Comparison of ENCODE assay signal across 8 mouse cellular contexts in the genomic region with DNA sequence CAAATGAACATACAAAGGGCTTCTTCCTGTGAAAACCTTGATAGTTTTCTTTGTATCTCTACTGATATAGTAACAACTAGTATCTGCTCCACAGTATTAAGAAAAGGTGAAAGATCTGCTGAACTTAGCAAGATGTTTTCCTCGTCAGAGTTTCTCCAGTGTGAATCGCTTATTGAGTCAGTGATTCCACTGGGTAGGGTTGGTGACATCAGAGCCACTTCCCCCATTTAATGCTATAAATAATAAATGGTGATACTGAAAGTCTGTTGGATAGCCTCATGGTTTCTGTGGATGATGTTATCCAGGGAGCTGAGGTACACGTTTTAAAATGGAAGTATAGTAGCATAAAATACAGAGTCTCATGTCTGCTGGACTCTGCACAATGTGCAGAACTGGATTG. TPM values are rescaled to one million over a fixed set of nuclear protein-coding genes. Genes with fewer than 3 reads are reported as not detected.
DNase-seq lines count a peak whose midpoint lies in the region; ATAC-seq and TF ChIP-seq lines count a peak whose summit lies in the region.

No protein-coding gene starts in this region.

- H3K27ac ChIP-seq in lung, embryonic 14.5 days (ENCODE audit: low read depth) = peak overlapping the region; percentile 99; the same call in 1 of the 2 replicates
- no peak overlapping the region for H3K27ac ChIP-seq in cortical plate, adult 2 months (ENCODE audit: insufficient read depth, low read length)
- H3K27ac ChIP-seq in intestine, embryonic 16.5 days (ENCODE audit: low read length) = peak overlapping the region; percentile 99
- peak overlapping the region; percentile 97; the same call in 1 of the 2 replicates for H3K27ac ChIP-seq in neural tube, embryonic 14.5 days (ENCODE audit: low read depth, low read length)

- H3K9me3 ChIP-seq in lung, embryonic 14.5 days (ENCODE audit: low read depth, low read length) = no peaks in the 10 kb centered on the region
- no peaks in the 10 kb centered on the region for H3K9me3 ChIP-seq in intestine, embryonic 16.5 days (ENCODE audit: control insufficient read depth, low read length)
- H3K9me3 ChIP-seq in neural tube, embryonic 14.5 days (ENCODE audit: control insufficient read depth, low read length) = no peaks in the 10 kb centered on the region

- no peaks in the 10 kb centered on the region for H3K36me3 ChIP-seq in lung, embryonic 14.5 days (ENCODE audit: insufficient read depth)
- H3K36me3 ChIP-seq in intestine, embryonic 16.5 days (ENCODE audit: control insufficient read depth, insufficient read depth, low read length) = no peaks in the 10 kb centered on the region
- H3K36me3 ChIP-seq in neural tube, embryonic 14.5 days (ENCODE audit: control insufficient read depth, insufficient read depth, low read length) = no peaks in the 10 kb centered on the region

- WGBS in lung, embryonic 14.5 days = 27% methylated on average over 3 of the region's 3 CpGs
- WGBS in intestine, embryonic 16.5 days = 21% methylated on average over 3 of the region's 3 CpGs
- 46% methylated on average over 3 of the region's 3 CpGs for WGBS in neural tube, embryonic 14.5 days

- no peak for TF ChIP-seq POLR2A in cortical plate, adult 2 months (IDR thresholded peaks at IDR 0.05; ENCODE audit: extremely low read depth, insufficient read depth, low read length)

- peak overlapping the region; percentile 89 for H3K4me2 ChIP-seq in lung, embryonic 14.5 days
- H3K4me2 ChIP-seq in intestine, embryonic 16.5 days (ENCODE audit: low read depth, low read length) = peak overlapping the region; percentile 79
- H3K4me2 ChIP-seq in neural tube, embryonic 14.5 days (ENCODE audit: low read depth, low read length) = peak overlapping the region; percentile 81

- peaks cover 7% of the 10 kb centered on the region; the same call in 1 of the 2 replicates for H3K4me1 ChIP-seq in lung, embryonic 14.5 days (ENCODE audit: insufficient read depth)
- H3K4me1 ChIP-seq in cortical plate, adult 2 months (ENCODE audit: control insufficient read depth, insufficient read depth, low read length) = peaks cover 2% of the 10 kb centered on the region; the same call in 1 of the 2 replicates
- peaks cover 32% of the 10 kb centered on the region for H3K4me1 ChIP-seq in intestine, embryonic 16.5 days (ENCODE audit: control insufficient read depth, insufficient read depth, low read length)
- H3K4me1 ChIP-seq in neural tube, embryonic 14.5 days (ENCODE audit: control insufficient read depth, insufficient read depth, low read length) = peaks cover 19% of the 10 kb centered on the region; the same call in 1 of the 2 replicates

- ATAC-seq in lung, embryonic 14.5 days (ENCODE audit: insufficient read depth) = no peak
- ATAC-seq in intestine, embryonic 16.5 days = no peak
- no peak for ATAC-seq in neural tube, embryonic 14.5 days (ENCODE audit: low read depth)

- H3K27me3 ChIP-seq in lung, embryonic 14.5 days (ENCODE audit: insufficient read depth, low read length) = no peaks in the 10 kb centered on the region
- H3K27me3 ChIP-seq in intestine, embryonic 16.5 days (replicated peaks; ENCODE audit: control insufficient read depth, insufficient read depth, low read length) = no peaks in the 10 kb centered on the region
- H3K27me3 ChIP-seq in neural tube, embryonic 14.5 days (ENCODE audit: control insufficient read depth, insufficient read depth, low read length) = no peaks in the 10 kb centered on the region

- peak overlapping the region; percentile 93 for H3K4me3 ChIP-seq in lung, embryonic 14.5 days (ENCODE audit: low read depth, low read length)
- H3K4me3 ChIP-seq in cortical plate, adult 2 months (ENCODE audit: insufficient read depth, low read length) = peak overlapping the region; percentile 45
- H3K4me3 ChIP-seq in intestine, embryonic 16.5 days (ENCODE audit: low read length) = peak overlapping the region; percentile 97
- peak overlapping the region; percentile 90 for H3K4me3 ChIP-seq in neural tube, embryonic 14.5 days (ENCODE audit: low read depth, low read length)

- no peak for TF ChIP-seq CTCF in lung, embryonic 14.5 days (IDR thresholded peaks at IDR 0.05; ENCODE audit: low read depth)
- no peak for TF ChIP-seq CTCF in cortical plate, adult 2 months (IDR thresholded peaks at IDR 0.05; ENCODE audit: extremely low read depth, insufficient read depth, low read length)

- H3K9ac ChIP-seq in lung, embryonic 14.5 days = peak overlapping the region; percentile 98
- H3K9ac ChIP-seq in intestine, embryonic 16.5 days (ENCODE audit: low read depth, low read length) = peak overlapping the region; percentile 98
- peak overlapping the region; percentile 97 for H3K9ac ChIP-seq in neural tube, embryonic 14.5 days (replicated peaks; ENCODE audit: low read depth, low read length)

- peak; percentile 22 for DNase-seq in lung, embryonic 14.5 days
- DNase-seq in lung, postnatal 4 days = no peak
- no peak for DNase-seq in spleen, postnatal 36 days (ENCODE audit: low spot score in 2 of 2)
- DNase-seq in adrenal gland, postnatal 4 days (ENCODE audit: low spot score in 2 of 2) = no peak
- DNase-seq in left cerebral cortex, adult 9 months (ENCODE audit: low spot score in 2 of 2) = no peak

RNA-seq across cellular contexts. Expression of gene Fbxw11, which starts 1.5 kb away (rescaled TPM):
- polyA plus RNA-seq in lung, embryonic 14.5 days (2014; fragmentation: Nextera tagmentation; extraction: Ambion mirVana) = 82.6 and 89.5 TPM in 2 replicates
- 78.4 and 81.5 TPM in 2 replicates for polyA plus RNA-seq in cortical plate, adult 2 months (2012; rRNA removed)
- 59.0 and 59.6 TPM in 2 replicates for polyA plus RNA-seq in intestine, embryonic 16.5 days (2015; fragmentation: Nextera tagmentation; extraction: Ambion mirVana)
- 109 and 133 TPM in 2 replicates for polyA plus RNA-seq in neural tube, embryonic 14.5 days (2014; fragmentation: Nextera tagmentation; extraction: Ambion mirVana)
- total RNA-seq in adrenal gland, postnatal 4 days (2021) = 100 to 1,000 TPM; 110 to 111 TPM

Comparison
In these comparisons a context has a peak if more than half of its experiments do, and no peak if none do; other contexts are left out.
1. H3K4me3 ChIP-seq: peak in every context shown above with its lines; median percentile 97 in intestine, embryonic 16.5 days; 93 in lung, embryonic 14.5 days; 90 in neural tube, embryonic 14.5 days; 45 in cortical plate, adult 2 months.